Mouse (Mus musculus): ENCODE results near the gene Cpz.
A peak's percentile ranks its signal among the peaks of the same experiment; 100 is the strongest.

Cpz gene

GRCm38 (mm10) chr5:35525469-35526123 lies at the start of gene Cpz:
Cpz (minus strand) TSS chr5:35525698.
- no peak for DNase-seq (ENCODE audit: low spot score)

GRCm38 (mm10) chr5:35574653-35575599 lies 49.4 kb upstream of the Cpz start, which contains the start of gene Trmt44:
Trmt44 (minus strand) TSS chr5:35575070.
- peak; percentile 86 for DNase-seq (ENCODE audit: low spot score)

- DNase-seq (ENCODE audit: low spot score) = no peak
These were observed 46.0 kb upstream of the Cpz start for GRCm38 (mm10) chr5:35571546-35571945.

- DNase-seq (ENCODE audit: low spot score) = no peak
These were observed 41.1 kb upstream of the Cpz start for GRCm38 (mm10) chr5:35566632-35567031.

- DNase-seq (ENCODE audit: low spot score) = no peak
These were observed 39.7 kb upstream of the Cpz start for GRCm38 (mm10) chr5:35565217-35565616.

- peak; percentile 61 for DNase-seq (ENCODE audit: low spot score)
These were observed 38.0 kb upstream of the Cpz start for GRCm38 (mm10) chr5:35563449-35563848.

- DNase-seq (ENCODE audit: low spot score) = no peak
These were observed 37.1 kb upstream of the Cpz start for GRCm38 (mm10) chr5:35562616-35563015.

GRCm38 (mm10) chr5:35559447-35559846 lies 33.9 kb upstream of the Cpz start:
- DNase-seq (ENCODE audit: low spot score) = no peak

- no peak for DNase-seq (ENCODE audit: low spot score)
These were observed 32.6 kb upstream of the Cpz start for GRCm38 (mm10) chr5:35557946-35558621.

- no peak for DNase-seq (ENCODE audit: low spot score)
These were observed 30.9 kb upstream of the Cpz start for GRCm38 (mm10) chr5:35556393-35556792.

GRCm38 (mm10) chr5:35552838-35553539 lies 27.5 kb upstream of the Cpz start:
- DNase-seq (ENCODE audit: low spot score) = no peak

GRCm38 (mm10) chr5:35551855-35552837 lies 26.6 kb upstream of the Cpz start:
- DNase-seq (ENCODE audit: low spot score) = no peak

GRCm38 (mm10) chr5:35546127-35546526 lies 20.6 kb upstream of the Cpz start:
- DNase-seq (ENCODE audit: low spot score) = no peak

GRCm38 (mm10) chr5:35541059-35541790 lies 15.7 kb upstream of the Cpz start:
- no peak for DNase-seq (ENCODE audit: low spot score)

- no peak for DNase-seq (ENCODE audit: low spot score)
These were observed 15.1 kb upstream of the Cpz start for GRCm38 (mm10) chr5:35540555-35540954.

- no peak for DNase-seq (ENCODE audit: low spot score)
These were observed 14.1 kb upstream of the Cpz start for GRCm38 (mm10) chr5:35539576-35539975.

GRCm38 (mm10) chr5:35538022-35538421 lies 12.5 kb upstream of the Cpz start:
- no peak for DNase-seq (ENCODE audit: low spot score)

GRCm38 (mm10) chr5:35537474-35537873 lies 12.0 kb upstream of the Cpz start:
- DNase-seq (ENCODE audit: low spot score) = no peak

- no peak for DNase-seq (ENCODE audit: low spot score)
These were observed 10.8 kb upstream of the Cpz start for GRCm38 (mm10) chr5:35536271-35536670.

GRCm38 (mm10) chr5:35531586-35531985 lies 6.1 kb upstream of the Cpz start:
- DNase-seq (ENCODE audit: low spot score) = no peak
